Mouse (Mus musculus): ENCODE data around the gene Mrpl47. TPM values are rescaled to one million over a fixed set of nuclear protein-coding genes. Genes with fewer than 3 reads are reported as not detected.

The Mrpl47 gene
- polyA plus RNA-seq, 1 experiment from 2014 or later: 40.4 TPM

GRCm38 (mm10) chr3:32698228-32698863 is 39.1 kb downstream of the Mrpl47 start:
- Histone ChIP-seq H3K36me3 (ENCODE audit: control insufficient read depth, insufficient read depth, low read length) (no peaks in the 10 kb centered on the region), H3K9ac (ENCODE audit: low read length) (no peak overlapping the region), H3K4me2 (ENCODE audit: low read length) (no peak overlapping the region), H3K27me3 (replicated peaks; ENCODE audit: control insufficient read depth, insufficient read depth, low read length) (no peaks in the 10 kb centered on the region), H3K9me3 (ENCODE audit: control insufficient read depth, low read length) (no peaks in the 10 kb centered on the region), H3K4me3 (ENCODE audit: low read depth, low read length) (no peak overlapping the region), H3K4me1 (replicated peaks; ENCODE audit: control insufficient read depth, insufficient read depth, low read length) (no peaks in the 10 kb centered on the region), H3K27ac (ENCODE audit: low read depth) (no peak overlapping the region)
- ATAC-seq (replicated peaks; ENCODE audit: low FRiP score, low TSS enrichment, low read depth) (0 out of 2 replicates have a peak, but pooled peaks have one; percentile 12), DNase-seq (ENCODE audit: low spot score) (peak; percentile 96)
- WGBS: 36% methylated on average over 7 of the region's 7 CpGs

DNA sequence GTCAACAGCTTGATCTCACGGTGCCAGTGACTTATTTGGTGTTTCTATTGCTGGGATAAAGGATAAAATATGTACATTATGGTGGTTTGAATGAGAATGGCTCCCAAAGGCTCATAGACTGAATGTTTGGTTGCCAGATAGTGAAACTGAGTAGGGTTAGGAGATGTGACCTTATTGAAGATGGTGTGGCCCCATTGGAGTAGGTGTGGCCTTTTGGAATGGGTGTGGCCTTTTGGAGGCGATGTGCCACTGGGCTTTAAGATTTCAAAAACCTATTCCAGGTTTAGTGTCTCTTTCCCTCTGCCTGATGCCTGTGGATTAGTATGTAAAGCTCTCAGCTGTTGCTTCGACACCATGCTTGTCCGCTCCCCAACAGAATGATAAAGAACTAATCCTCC is 41.8 kb downstream of the Mrpl47 start:
- no peaks in the 10 kb centered on the region for H3K36me3 ChIP-seq (ENCODE audit: control insufficient read depth, insufficient read depth, low read length)
- no peaks in the 10 kb centered on the region for H3K4me1 ChIP-seq (replicated peaks; ENCODE audit: control insufficient read depth, insufficient read depth, low read length)
- no peak for ATAC-seq (replicated peaks; ENCODE audit: low FRiP score, low TSS enrichment, low read depth)
- no peak overlapping the region for H3K4me2 ChIP-seq (ENCODE audit: low read length)
- no peaks in the 10 kb centered on the region for H3K9me3 ChIP-seq (ENCODE audit: control insufficient read depth, low read length)
- H3K4me3 ChIP-seq (ENCODE audit: low read depth, low read length): no peak overlapping the region
- no peak overlapping the region for H3K27ac ChIP-seq (ENCODE audit: low read depth)
- H3K27me3 ChIP-seq (replicated peaks; ENCODE audit: control insufficient read depth, insufficient read depth, low read length): no peaks in the 10 kb centered on the region
- DNase-seq (ENCODE audit: low spot score): no peak
- 84% methylated on average over 4 of the region's 4 CpGs for WGBS
- H3K9ac ChIP-seq (ENCODE audit: low read length): no peak overlapping the region

GRCm38 (mm10) chr3:32694737-32695582 is 42.4 kb downstream of the Mrpl47 start:
- no peak for ATAC-seq (replicated peaks; ENCODE audit: low FRiP score, low TSS enrichment, low read depth)
- Histone ChIP-seq H3K4me2 (ENCODE audit: low read length) (no peak overlapping the region), H3K27me3 (replicated peaks; ENCODE audit: control insufficient read depth, insufficient read depth, low read length) (no peaks in the 10 kb centered on the region), H3K4me1 (replicated peaks; ENCODE audit: control insufficient read depth, insufficient read depth, low read length) (no peaks in the 10 kb centered on the region), H3K27ac (ENCODE audit: low read depth) (no peak overlapping the region), H3K9me3 (ENCODE audit: control insufficient read depth, low read length) (no peaks in the 10 kb centered on the region), H3K36me3 (ENCODE audit: control insufficient read depth, insufficient read depth, low read length) (no peaks in the 10 kb centered on the region), H3K4me3 (ENCODE audit: low read depth, low read length) (no peak overlapping the region), H3K9ac (ENCODE audit: low read length) (no peak overlapping the region)
- WGBS: 68% methylated on average over 12 of the region's 12 CpGs
- no peak for DNase-seq (ENCODE audit: low spot score)

DNA sequence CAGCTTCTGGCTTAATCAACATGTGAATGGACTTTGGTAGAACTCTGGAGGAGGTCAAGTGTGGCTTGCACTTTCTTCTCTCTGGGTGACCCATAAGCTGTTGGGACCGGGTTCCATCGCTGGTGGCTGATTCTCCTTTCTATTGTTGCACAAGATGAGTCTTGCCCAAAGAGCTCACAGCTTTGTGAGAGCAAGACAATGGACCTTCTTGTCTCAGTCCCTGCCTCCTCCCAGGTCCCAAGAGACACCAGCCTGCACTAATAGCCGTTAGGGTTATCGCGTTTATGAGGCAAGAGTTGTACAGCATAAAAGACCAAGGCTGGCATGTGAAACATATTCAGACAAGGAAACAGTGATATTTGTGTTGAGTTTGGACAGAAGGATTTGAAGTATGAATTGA is 43.2 kb downstream of the Mrpl47 start:
- no peak overlapping the region for H3K27ac ChIP-seq (ENCODE audit: low read depth)
- H3K36me3 ChIP-seq (ENCODE audit: control insufficient read depth, insufficient read depth, low read length): no peaks in the 10 kb centered on the region
- H3K4me3 ChIP-seq (ENCODE audit: low read depth, low read length): no peak overlapping the region
- DNase-seq (ENCODE audit: low spot score) (no peak), ATAC-seq (replicated peaks; ENCODE audit: low FRiP score, low TSS enrichment, low read depth) (no peak)
- no peaks in the 10 kb centered on the region for H3K27me3 ChIP-seq (replicated peaks; ENCODE audit: control insufficient read depth, insufficient read depth, low read length)
- no peak overlapping the region for H3K9ac ChIP-seq (ENCODE audit: low read length)
- WGBS: 67% methylated on average over 5 of the region's 5 CpGs
- H3K4me1 ChIP-seq (replicated peaks; ENCODE audit: control insufficient read depth, insufficient read depth, low read length): no peaks in the 10 kb centered on the region
- no peak overlapping the region for H3K4me2 ChIP-seq (ENCODE audit: low read length)
- no peaks in the 10 kb centered on the region for H3K9me3 ChIP-seq (ENCODE audit: control insufficient read depth, low read length)

DNA sequence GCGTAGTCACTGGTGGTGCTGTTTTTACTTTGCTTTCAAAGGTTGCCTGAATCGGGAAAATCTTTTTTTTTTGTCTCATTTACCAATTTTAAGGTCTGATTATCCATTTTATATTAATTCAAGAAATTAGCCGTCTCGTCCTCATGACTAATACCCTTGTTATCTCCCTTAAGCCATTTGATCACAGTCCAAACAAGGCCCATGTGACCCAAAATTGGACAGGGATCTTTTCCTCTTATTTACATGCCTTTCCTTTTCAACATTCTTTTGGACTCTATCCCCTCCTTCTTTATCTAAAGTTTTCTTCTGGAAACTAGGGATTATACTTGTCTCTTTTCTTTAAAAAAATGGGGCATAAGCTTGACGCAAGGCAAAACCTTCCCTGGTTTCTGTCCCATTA is 45.6 kb downstream of the Mrpl47 start:
- Histone ChIP-seq H3K9me3 (ENCODE audit: control insufficient read depth, low read length) (no peaks in the 10 kb centered on the region), H3K4me3 (ENCODE audit: low read depth, low read length) (no peak overlapping the region), H3K4me1 (replicated peaks; ENCODE audit: control insufficient read depth, insufficient read depth, low read length) (no peaks in the 10 kb centered on the region), H3K36me3 (ENCODE audit: control insufficient read depth, insufficient read depth, low read length) (no peaks in the 10 kb centered on the region), H3K4me2 (ENCODE audit: low read length) (no peak overlapping the region), H3K27me3 (replicated peaks; ENCODE audit: control insufficient read depth, insufficient read depth, low read length) (no peaks in the 10 kb centered on the region), H3K27ac (ENCODE audit: low read depth) (no peak overlapping the region), H3K9ac (ENCODE audit: low read length) (no peak overlapping the region)
- WGBS: 71% methylated on average over 5 of the region's 5 CpGs
- no peak for DNase-seq (ENCODE audit: low spot score)
- no peak for ATAC-seq (replicated peaks; ENCODE audit: low FRiP score, low TSS enrichment, low read depth)

GRCm38 (mm10) chr3:32690901-32691300 is 46.5 kb downstream of the Mrpl47 start:
- DNase-seq (ENCODE audit: low spot score) (no peak), ATAC-seq (replicated peaks; ENCODE audit: low FRiP score, low TSS enrichment, low read depth) (no peak)
- Histone ChIP-seq H3K4me2 (ENCODE audit: low read length) (no peak overlapping the region), H3K27me3 (replicated peaks; ENCODE audit: control insufficient read depth, insufficient read depth, low read length) (no peaks in the 10 kb centered on the region), H3K27ac (ENCODE audit: low read depth) (no peak overlapping the region), H3K9ac (ENCODE audit: low read length) (no peak overlapping the region), H3K9me3 (ENCODE audit: control insufficient read depth, low read length) (no peaks in the 10 kb centered on the region), H3K4me1 (replicated peaks; ENCODE audit: control insufficient read depth, insufficient read depth, low read length) (no peaks in the 10 kb centered on the region), H3K36me3 (ENCODE audit: control insufficient read depth, insufficient read depth, low read length) (no peaks in the 10 kb centered on the region), H3K4me3 (ENCODE audit: low read depth, low read length) (no peak overlapping the region)
- 45% methylated on average over 1 of the region's 1 CpGs for WGBS

DNA sequence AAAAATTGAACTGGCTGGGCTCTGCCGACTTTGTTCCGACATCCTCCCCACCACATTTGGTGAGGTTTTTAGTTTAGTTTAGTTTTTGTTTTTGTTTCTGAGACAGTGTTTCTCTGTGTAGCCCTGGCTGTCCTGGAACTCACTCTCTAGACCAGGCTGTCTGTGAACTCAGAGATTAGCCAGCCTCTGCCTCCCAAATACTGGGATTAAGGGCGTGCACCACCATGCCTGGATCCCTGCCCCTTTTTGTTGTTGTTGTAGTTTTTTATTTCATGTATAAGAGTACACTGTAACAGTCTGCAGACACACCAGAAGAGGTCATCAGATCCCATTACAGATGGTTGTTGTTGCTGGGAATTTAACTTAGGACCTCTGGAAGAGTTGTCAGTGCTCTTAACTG is 47.4 kb downstream of the Mrpl47 start:
- WGBS: 68% methylated on average over 3 of the region's 3 CpGs
- 0 out of 2 replicates have a peak, but pooled peaks have one; percentile 4 for ATAC-seq (replicated peaks; ENCODE audit: low FRiP score, low TSS enrichment, low read depth)
- no peaks in the 10 kb centered on the region for H3K9me3 ChIP-seq (ENCODE audit: control insufficient read depth, low read length)
- H3K27ac ChIP-seq (ENCODE audit: low read depth): peak overlapping the region; percentile 22; the same call in 1 of the 2 replicates
- no peaks in the 10 kb centered on the region for H3K36me3 ChIP-seq (ENCODE audit: control insufficient read depth, insufficient read depth, low read length)
- no peak overlapping the region for H3K4me2 ChIP-seq (ENCODE audit: low read length)
- H3K27me3 ChIP-seq (replicated peaks; ENCODE audit: control insufficient read depth, insufficient read depth, low read length): no peaks in the 10 kb centered on the region
- H3K4me1 ChIP-seq (replicated peaks; ENCODE audit: control insufficient read depth, insufficient read depth, low read length): no peaks in the 10 kb centered on the region
- no peak overlapping the region for H3K4me3 ChIP-seq (ENCODE audit: low read depth, low read length)
- DNase-seq (ENCODE audit: low spot score): no peak
- H3K9ac ChIP-seq (ENCODE audit: low read length): no peak overlapping the region

GRCm38 (mm10) chr3:32689567-32689999 is 47.8 kb downstream of the Mrpl47 start:
- H3K27ac ChIP-seq (ENCODE audit: low read depth): peak overlapping the region; percentile 22; the same call in 1 of the 2 replicates
- H3K4me3 ChIP-seq (ENCODE audit: low read depth, low read length): no peak overlapping the region
- no peaks in the 10 kb centered on the region for H3K36me3 ChIP-seq (ENCODE audit: control insufficient read depth, insufficient read depth, low read length)
- ATAC-seq (replicated peaks; ENCODE audit: low FRiP score, low TSS enrichment, low read depth) (peak; percentile 88), DNase-seq (ENCODE audit: low spot score) (no peak)
- H3K9me3 ChIP-seq (ENCODE audit: control insufficient read depth, low read length): no peaks in the 10 kb centered on the region
- WGBS: 66% methylated on average over 9 of the region's 9 CpGs
- no peak overlapping the region for H3K4me2 ChIP-seq (ENCODE audit: low read length)
- H3K9ac ChIP-seq (ENCODE audit: low read length): no peak overlapping the region
- no peaks in the 10 kb centered on the region for H3K27me3 ChIP-seq (replicated peaks; ENCODE audit: control insufficient read depth, insufficient read depth, low read length)
- H3K4me1 ChIP-seq (replicated peaks; ENCODE audit: control insufficient read depth, insufficient read depth, low read length): no peaks in the 10 kb centered on the region

Data from intestine, embryonic 14.5 days (tissue).